Mouse (Mus musculus) bone marrow macrophage, adult 2 months (primary cell): ENCODE data around the gene Mob3a.
"Not testable (repeated sequence)": the region's sequence is repeated elsewhere in the genome, so short reads cannot be mapped to it uniquely, and the experiment has no call there.

Source experiments
- CTCF ChIP-seq: IDR thresholded peaks from 2 replicates; pipeline ENCODE4 v1.5.1; 2012; ENCODE audit warnings: low read depth, mild to moderate bottlenecking, low read length, moderate library complexity
- POLR2A ChIP-seq: IDR thresholded peaks from 2 replicates; pipeline ENCODE4 v1.6.1; 2012; ENCODE audit warnings: mild to moderate bottlenecking, low read depth, low read length, borderline replicate concordance

GRCm38 (mm10) chr10:80649910-80650309 is 51.9 kb downstream of the Mob3a start:
- TF ChIP-seq POLR2A, CTCF: not testable (repeated sequence)
